Mouse (Mus musculus): ENCODE measurements around the gene Srpk2.
"Not testable (repeated sequence)": the region's sequence is repeated elsewhere in the genome, so short reads cannot be mapped to it uniquely, and the experiment has no call there.

The Srpk2 gene

DNA sequence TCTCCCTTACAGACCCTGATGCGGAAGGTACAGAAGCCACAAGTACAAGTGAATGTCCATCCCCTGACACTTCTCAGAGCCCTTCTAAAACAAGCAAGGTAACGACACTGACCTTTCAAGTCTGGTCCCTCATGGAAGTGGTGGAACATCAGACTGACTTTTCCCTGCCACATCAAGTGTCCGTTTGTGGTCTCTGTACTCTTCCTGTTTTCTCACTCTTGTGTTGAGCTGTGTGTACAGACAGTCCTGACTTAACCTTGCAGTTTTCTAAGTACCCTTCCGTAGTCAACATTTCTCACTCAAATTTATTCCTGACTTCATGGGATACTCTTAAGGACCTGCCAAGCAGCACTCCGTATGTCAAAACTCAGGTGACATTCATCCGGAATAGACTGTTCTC lies 183.7 kb downstream of the Srpk2 start:
- no peak for DNase-seq

DNA sequence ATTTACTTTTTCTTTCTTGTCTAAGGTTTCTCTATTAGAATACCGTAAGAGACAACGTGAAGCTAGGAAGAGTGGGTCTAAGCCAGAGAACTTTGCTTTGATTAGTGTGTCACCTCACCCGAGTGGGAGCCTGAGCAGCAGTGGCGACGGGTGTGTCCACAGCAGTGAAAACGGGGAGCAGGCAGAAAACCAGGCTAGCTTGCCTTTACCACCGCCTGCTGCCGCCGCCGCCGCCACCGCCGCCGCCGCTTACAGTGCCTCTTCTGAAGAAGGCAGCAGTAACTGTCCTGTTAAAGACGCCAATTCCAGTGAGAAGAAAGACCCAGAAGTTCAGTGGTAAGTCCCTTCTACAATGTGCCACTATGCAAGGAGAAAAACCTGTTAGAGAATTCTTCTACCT lies 185.2 kb downstream of the Srpk2 start:
- DNase-seq: no peak

DNA sequence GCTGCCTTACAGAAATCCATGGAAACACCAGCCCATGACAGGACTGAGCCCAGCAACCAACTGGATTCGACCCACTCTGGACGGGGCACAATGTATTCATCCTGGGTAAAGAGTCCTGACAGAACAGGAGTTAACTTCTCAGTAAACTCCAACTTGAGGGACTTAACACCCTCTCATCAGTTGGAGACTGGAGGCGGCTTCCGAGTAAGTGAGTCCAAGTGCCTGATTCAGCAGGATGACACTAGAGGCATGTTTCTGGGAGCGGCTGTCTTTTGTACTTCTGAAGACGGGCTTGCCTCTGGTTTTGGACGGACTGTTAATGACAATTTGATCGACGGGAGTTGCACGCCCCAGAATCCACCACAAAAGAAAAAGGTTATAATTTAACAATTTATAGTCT lies 186.5 kb downstream of the Srpk2 start:
- DNase-seq: no peak

DNA sequence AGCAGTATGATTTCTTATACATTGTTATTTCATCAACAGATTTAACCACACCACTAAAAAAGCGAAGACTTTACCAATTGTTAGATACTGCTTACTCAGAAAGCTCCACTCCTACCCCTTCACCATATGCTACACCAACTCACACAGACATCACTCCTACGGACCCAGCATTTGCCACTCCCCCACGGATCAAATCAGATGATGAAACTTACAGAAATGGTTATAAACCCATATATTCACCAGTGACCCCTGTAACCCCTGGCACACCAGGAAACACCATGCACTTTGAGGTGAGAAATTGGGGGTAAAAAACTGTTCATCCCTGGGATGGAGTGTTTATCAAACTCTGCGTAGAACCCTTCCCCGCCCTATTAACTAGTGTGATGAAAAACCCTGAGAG lies 187.5 kb downstream of the Srpk2 start:
- DNase-seq: no peak

DNA sequence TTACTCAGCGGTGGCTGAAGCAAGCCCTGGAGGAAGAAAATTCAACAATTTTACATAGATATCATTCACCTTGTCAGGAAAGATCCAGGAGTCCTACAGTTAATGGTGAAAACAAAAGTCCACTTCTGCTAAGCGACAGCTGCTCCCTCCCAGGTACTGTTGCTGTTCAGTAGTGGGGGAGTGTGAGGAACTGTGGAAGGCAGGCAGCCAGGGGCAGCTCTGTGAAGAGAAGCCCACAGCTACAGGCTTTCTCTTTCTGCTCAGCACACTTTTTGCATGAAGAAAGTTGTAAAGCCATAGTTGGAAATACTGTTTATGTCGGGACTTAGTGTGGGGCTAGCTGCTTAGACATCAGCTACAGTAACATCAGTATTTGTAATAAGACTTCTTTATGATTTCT lies 188.0 kb downstream of the Srpk2 start:
- DNase-seq: no peak

DNA sequence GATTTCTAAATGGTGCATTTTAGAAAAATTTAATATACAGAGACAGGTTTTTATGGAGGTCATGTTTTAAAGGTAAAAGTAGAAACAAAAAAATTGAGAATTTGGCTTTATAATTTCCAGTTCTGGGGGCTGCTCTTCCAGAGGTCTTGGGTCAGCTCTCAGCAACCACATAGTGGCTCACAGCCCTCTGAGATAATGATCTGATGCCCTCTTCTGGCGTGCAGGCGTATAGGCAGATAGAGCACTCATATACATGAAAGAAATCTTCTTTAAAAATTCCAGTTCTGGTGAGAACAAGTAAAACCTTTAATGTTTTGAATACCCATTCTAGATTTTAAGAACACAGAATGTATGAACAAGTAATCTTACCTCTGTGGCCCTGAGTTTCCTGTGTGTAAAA lies 193.6 kb downstream of the Srpk2 start:
- no peak for DNase-seq

DNA sequence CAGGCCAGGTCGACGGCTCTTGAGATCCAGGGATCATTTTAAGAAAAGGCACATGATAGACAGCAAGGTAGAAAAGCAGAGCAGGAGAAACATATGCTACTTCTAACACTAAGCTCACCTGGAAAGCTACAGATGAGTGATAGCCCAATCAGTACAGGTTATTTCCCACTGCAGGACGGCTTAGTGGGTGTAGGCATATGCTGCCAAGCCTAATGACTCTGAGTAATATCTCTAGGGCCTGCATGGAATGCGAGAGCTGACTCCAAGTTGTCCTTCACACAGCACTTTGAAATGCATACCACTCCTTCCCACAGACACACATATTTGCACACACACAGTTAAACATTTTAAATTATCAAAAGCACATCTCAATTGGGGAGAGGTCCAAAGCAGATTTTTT lies 195.2 kb downstream of the Srpk2 start:
- no peak for DNase-seq

DNA sequence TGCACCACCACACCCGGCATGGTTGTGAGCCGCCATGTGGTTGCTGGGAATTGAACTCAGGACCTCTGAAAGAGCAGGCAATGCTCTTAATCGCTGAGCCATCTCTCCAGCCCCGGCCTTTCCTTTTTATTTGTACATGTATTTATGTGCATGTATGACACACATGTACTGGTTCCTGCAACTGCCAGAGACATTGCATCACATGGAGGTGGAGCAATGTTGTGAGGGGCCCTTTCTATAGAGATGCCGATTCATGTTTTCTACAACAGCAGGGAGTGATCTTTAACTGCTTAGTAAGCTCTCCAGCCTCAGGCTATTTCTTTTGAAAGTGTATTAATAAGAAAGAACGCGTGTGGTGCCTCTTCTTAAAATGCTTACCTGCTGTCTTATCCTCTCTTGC lies 200.6 kb downstream of the Srpk2 start:
- DNase-seq: no peak

DNA sequence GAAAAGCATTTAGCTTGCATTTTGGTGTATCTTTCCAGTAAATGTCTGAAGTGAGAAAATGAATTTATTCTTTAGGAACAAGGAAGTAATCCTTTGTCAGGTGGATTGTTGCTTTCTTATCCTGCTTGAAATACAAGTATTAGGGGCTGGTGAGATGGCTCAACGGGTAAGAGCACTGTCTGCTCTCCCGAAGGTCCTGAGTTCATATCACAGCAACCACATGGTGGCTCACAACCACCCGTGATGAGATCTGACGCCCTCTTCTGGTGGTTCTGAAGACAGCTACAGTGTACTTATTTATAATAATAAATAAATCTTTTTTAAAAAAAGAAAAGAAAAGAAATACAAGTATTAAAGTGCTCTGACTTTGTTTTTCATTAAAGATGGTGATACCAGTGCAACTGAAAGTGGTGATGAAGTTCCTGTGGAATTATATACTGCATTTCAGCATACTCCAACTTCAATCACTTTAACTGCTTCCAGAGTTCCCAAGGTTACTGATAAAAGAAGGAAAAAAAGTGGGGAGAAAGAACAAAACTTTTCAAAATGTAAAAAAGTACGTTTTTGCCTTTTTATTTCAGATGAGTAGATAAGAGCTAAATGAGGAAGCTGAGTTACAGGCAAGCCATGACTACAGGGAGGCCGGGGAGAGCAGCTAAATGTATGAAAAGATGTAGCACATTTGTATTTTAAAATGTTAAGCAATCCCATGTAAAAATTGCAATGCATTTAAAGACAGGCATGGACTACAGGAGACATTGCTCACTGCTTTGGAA lies 211.1 kb downstream of the Srpk2 start:
- DNase-seq: no peak

DNA sequence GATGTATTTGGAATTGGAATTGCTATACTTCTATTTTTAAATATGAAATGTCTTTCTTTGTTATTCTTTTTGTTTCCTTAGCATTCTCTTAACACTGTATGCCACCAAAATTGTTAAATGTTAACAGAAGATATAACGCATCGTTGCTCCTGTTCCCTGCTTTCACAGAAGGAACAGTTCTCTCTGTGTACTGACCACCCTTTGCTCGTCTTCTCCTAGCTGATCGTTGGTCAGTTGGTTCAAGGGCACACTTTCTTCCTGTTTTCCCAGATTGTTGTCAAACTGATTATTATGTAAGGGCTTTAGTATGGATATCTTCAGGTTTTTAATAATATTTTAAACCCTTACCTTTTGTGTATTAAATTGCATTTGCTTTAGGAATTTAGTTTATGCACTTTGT lies 217.9 kb downstream of the Srpk2 start:
- no peak for DNase-seq

DNA sequence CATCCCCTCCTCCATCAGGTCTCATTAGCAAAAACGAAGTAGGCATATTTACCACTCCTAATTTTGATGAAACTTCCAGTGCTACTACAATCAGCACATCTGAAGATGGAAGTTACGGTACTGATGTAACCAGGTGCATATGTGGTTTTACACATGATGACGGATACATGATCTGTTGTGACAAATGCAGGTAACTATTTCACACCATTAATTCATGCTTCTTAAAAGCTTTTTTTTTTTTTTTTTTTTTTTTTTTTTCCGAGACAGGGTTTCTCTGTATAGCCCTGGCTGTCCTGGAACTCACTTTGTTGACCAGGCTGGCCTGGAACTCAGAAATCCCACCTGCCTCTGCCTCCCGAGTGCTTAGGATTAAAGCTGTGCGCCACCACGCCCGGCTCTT lies 219.7 kb downstream of the Srpk2 start:
- no peak for DNase-seq

DNA sequence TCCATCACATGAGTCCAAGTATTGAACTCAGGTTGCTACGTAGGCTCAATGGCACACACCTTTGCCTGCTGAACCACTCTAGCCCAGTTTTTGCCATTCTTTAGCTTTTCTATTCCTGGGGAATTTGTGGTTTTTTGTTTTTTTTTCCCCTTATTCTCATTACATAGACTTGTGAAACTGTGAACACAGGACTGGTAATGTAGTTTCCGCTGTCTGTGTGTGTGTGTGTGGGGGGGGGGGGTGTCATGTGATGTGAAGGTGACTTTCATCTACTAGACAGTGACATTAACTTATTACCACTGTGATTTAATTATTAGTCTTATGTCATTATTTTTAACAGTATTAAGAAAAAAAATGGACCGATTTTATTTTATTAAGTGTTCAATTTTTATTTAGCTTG lies 220.2 kb downstream of the Srpk2 start:
- no peak for DNase-seq

DNA sequence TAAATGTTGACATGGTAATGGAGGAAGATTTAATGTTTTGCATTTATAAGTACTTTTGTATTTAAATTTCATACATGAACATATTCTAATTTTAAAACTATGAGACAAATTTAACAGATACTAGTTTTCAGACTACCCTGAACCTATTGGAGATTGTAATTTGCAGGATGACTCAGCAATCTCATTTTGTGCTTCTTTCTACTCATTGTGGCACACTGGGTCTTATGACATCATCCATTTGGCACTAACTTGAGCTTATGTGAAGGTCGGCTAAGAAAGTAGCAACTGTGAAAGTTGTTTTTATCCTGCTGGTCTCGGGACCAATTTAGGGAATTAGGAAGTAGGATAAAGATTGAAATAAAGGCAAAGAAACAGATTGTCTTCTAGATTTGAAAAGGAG lies 222.7 kb downstream of the Srpk2 start:
- no peak for DNase-seq

DNA sequence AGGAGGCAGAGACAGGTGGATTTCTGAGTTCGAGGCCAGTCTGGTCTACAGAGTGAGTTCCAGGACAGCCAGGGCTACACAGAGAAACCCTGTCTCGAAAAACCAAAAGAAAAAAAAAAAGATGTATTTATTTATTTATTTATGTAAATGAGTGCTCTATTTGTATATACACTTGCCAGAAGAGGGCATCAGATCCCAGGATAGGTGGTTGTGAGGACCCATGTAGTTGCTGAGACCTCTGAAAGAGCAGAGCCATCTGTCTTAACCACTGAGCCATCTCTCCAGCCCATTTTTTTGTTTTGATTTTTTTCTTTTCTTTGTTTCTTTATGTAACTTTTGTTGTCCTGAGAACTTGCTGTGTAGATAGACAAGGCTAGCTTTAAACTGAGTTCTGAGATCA lies 230.9 kb downstream of the Srpk2 start:
- DNase-seq: not testable (repeated sequence)
